Mouse (Mus musculus) liver, embryonic 14.5 days (tissue): ENCODE results near the gene Vps13d.

ENCODE experiments used
- CTCF ChIP-seq: IDR thresholded peaks from 2 replicates; pipeline ENCODE4 v1.5.1; 2016; ENCODE audit warnings: antibody characterized with exemption, low read depth, control low read depth
- EP300 ChIP-seq: IDR thresholded peaks from 2 replicates; pipeline ENCODE4 v1.6.1; 2016; ENCODE audit warnings: antibody characterized with exemption, low read depth

DNA sequence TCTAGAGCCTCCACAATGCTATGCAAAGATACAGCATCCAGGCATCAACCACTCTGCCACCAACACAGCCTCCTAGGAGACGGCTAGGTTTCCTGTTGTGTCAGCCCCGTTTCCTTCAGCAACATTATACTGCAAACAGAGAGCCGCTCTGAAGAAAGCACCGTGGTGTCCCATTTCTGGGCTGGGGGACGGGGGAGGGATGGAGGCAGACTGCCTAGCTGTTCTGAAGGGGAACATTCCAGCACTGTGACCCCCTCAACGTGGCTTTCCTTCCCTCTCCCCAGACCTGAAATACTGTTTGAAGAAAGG is 195.3 kb downstream of the Vps13d start:
- no peak for TF ChIP-seq CTCF
- no peak for TF ChIP-seq EP300
